Mouse (Mus musculus): ENCODE data around the gene Mogat1. TPM values are rescaled to one million over a fixed set of nuclear protein-coding genes. Genes with fewer than 3 reads are reported as not detected.
A peak's percentile ranks its signal among the peaks of the same experiment; 100 is the strongest.
"Not testable (repeated sequence)": the region's sequence is repeated elsewhere in the genome, so short reads cannot be mapped to it uniquely, and the experiment has no call there.

The Mogat1 gene
- 0.23 and 0.25 TPM in 2 replicates for polyA plus RNA-seq (2012; rRNA removed)

GRCm38 (mm10) chr1:78510862-78511261, at the start of gene Mogat1:
Gene Mogat1, plus strand, starts transcription at chr1:78510991.
- no peak for DNase-seq (ENCODE audit: low read depth)
- TF ChIP-seq CTCF (IDR thresholded peaks at IDR 0.05; ENCODE audit: borderline replicate concordance, extremely low read depth, insufficient read depth, insufficient read length) (no peak), POLR2A (IDR thresholded peaks at IDR 0.05; ENCODE audit: borderline replicate concordance, extremely low read depth, insufficient read depth, insufficient read length, poor library complexity, severe bottlenecking) (no peak)

GRCm38 (mm10) chr1:78472441-78472840, 38.4 kb upstream of the Mogat1 start:
- no peak for DNase-seq (ENCODE audit: low read depth)
- TF ChIP-seq CTCF (IDR thresholded peaks at IDR 0.05; ENCODE audit: borderline replicate concordance, extremely low read depth, insufficient read depth, insufficient read length), result no peak
- no peak for TF ChIP-seq POLR2A (IDR thresholded peaks at IDR 0.05; ENCODE audit: borderline replicate concordance, extremely low read depth, insufficient read depth, insufficient read length, poor library complexity, severe bottlenecking)

GRCm38 (mm10) chr1:78483430-78483829, 27.4 kb upstream of the Mogat1 start:
- no peak for DNase-seq (ENCODE audit: low read depth)
- TF ChIP-seq POLR2A (IDR thresholded peaks at IDR 0.05; ENCODE audit: borderline replicate concordance, extremely low read depth, insufficient read depth, insufficient read length, poor library complexity, severe bottlenecking) (no peak), CTCF (IDR thresholded peaks at IDR 0.05; ENCODE audit: borderline replicate concordance, extremely low read depth, insufficient read depth, insufficient read length) (no peak)

GRCm38 (mm10) chr1:78484361-78484760, 26.4 kb upstream of the Mogat1 start:
- DNase-seq (ENCODE audit: low read depth), result no peak
- TF ChIP-seq POLR2A (IDR thresholded peaks at IDR 0.05; ENCODE audit: borderline replicate concordance, extremely low read depth, insufficient read depth, insufficient read length, poor library complexity, severe bottlenecking) (no peak), CTCF (IDR thresholded peaks at IDR 0.05; ENCODE audit: borderline replicate concordance, extremely low read depth, insufficient read depth, insufficient read length) (no peak)

GRCm38 (mm10) chr1:78488427-78488751, 22.4 kb upstream of the Mogat1 start:
- TF ChIP-seq POLR2A (IDR thresholded peaks at IDR 0.05; ENCODE audit: borderline replicate concordance, extremely low read depth, insufficient read depth, insufficient read length, poor library complexity, severe bottlenecking), result no peak
- no peak for TF ChIP-seq CTCF (IDR thresholded peaks at IDR 0.05; ENCODE audit: borderline replicate concordance, extremely low read depth, insufficient read depth, insufficient read length)
- DNase-seq (ENCODE audit: low read depth), result no peak

GRCm38 (mm10) chr1:78488752-78489492, 21.9 kb upstream of the Mogat1 start, which contains the start of gene Farsb:
Gene Farsb, minus strand, starts transcription at chr1:78488897.
- no peak; the same call in 1 of the 2 replicates for TF ChIP-seq POLR2A (IDR thresholded peaks at IDR 0.05; ENCODE audit: borderline replicate concordance, extremely low read depth, insufficient read depth, insufficient read length, poor library complexity, severe bottlenecking)
- TF ChIP-seq CTCF (IDR thresholded peaks at IDR 0.05; ENCODE audit: borderline replicate concordance, extremely low read depth, insufficient read depth, insufficient read length), result no peak
- peak; percentile 97 for DNase-seq (ENCODE audit: low read depth)

GRCm38 (mm10) chr1:78490143-78490542, 20.6 kb upstream of the Mogat1 start:
- TF ChIP-seq CTCF (IDR thresholded peaks at IDR 0.05; ENCODE audit: borderline replicate concordance, extremely low read depth, insufficient read depth, insufficient read length) (no peak), POLR2A (IDR thresholded peaks at IDR 0.05; ENCODE audit: borderline replicate concordance, extremely low read depth, insufficient read depth, insufficient read length, poor library complexity, severe bottlenecking) (no peak)
- no peak for DNase-seq (ENCODE audit: low read depth)

- TF ChIP-seq POLR2A (IDR thresholded peaks at IDR 0.05; ENCODE audit: borderline replicate concordance, extremely low read depth, insufficient read depth, insufficient read length, poor library complexity, severe bottlenecking) (no peak), CTCF (IDR thresholded peaks at IDR 0.05; ENCODE audit: borderline replicate concordance, extremely low read depth, insufficient read depth, insufficient read length) (no peak)
- no peak for DNase-seq (ENCODE audit: low read depth)
Measured at GRCm38 (mm10) chr1:78501036-78501435, 9.8 kb upstream of the Mogat1 start.

GRCm38 (mm10) chr1:78501856-78502255, 8.9 kb upstream of the Mogat1 start:
- DNase-seq (ENCODE audit: low read depth), result not testable (repeated sequence)

GRCm38 (mm10) chr1:78502527-78502926, 8.3 kb upstream of the Mogat1 start:
- TF ChIP-seq CTCF (IDR thresholded peaks at IDR 0.05; ENCODE audit: borderline replicate concordance, extremely low read depth, insufficient read depth, insufficient read length), result no peak
- no peak for TF ChIP-seq POLR2A (IDR thresholded peaks at IDR 0.05; ENCODE audit: borderline replicate concordance, extremely low read depth, insufficient read depth, insufficient read length, poor library complexity, severe bottlenecking)
- no peak for DNase-seq (ENCODE audit: low read depth)

GRCm38 (mm10) chr1:78507137-78507536, 3.7 kb upstream of the Mogat1 start:
- TF ChIP-seq CTCF (IDR thresholded peaks at IDR 0.05; ENCODE audit: borderline replicate concordance, extremely low read depth, insufficient read depth, insufficient read length) (no peak), POLR2A (IDR thresholded peaks at IDR 0.05; ENCODE audit: borderline replicate concordance, extremely low read depth, insufficient read depth, insufficient read length, poor library complexity, severe bottlenecking) (no peak)
- DNase-seq (ENCODE audit: low read depth), result no peak

- DNase-seq (ENCODE audit: low read depth), result peak; percentile 49
- TF ChIP-seq POLR2A (IDR thresholded peaks at IDR 0.05; ENCODE audit: borderline replicate concordance, extremely low read depth, insufficient read depth, insufficient read length, poor library complexity, severe bottlenecking), result no peak
- no peak for TF ChIP-seq CTCF (IDR thresholded peaks at IDR 0.05; ENCODE audit: borderline replicate concordance, extremely low read depth, insufficient read depth, insufficient read length)
Measured at GRCm38 (mm10) chr1:78511621-78512160, 900 bp downstream of the Mogat1 start, which contains the start of gene BC035947. Gene BC035947, minus strand, starts transcription at chr1:78512158.

Data from brain, embryonic 14.5 days (tissue).